Mouse (Mus musculus): ENCODE data around the gene Pi4ka. TPM values are rescaled to one million over a fixed set of nuclear protein-coding genes. Genes with fewer than 3 reads are reported as not detected.
A peak's percentile ranks its signal among the peaks of the same experiment; 100 is the strongest.

The Pi4ka gene
- total and polyA plus RNA-seq, 2 experiments: 17.9 to 21.4 TPM

GRCm38 (mm10) chr16:17383594-17384326, 22.4 kb downstream of the Pi4ka start:
- H3K4me3 ChIP-seq (ENCODE audit: insufficient read depth, low read depth, low read length): no peak overlapping the region
- no peaks in the 10 kb centered on the region for H3K79me2 ChIP-seq (ENCODE audit: control insufficient read depth, insufficient read depth, low read length)
- 93% methylated on average over 2 of the region's 2 CpGs for WGBS
- no peak overlapping the region for H3K27ac ChIP-seq (replicated peaks; ENCODE audit: insufficient read depth, low read depth, low read length)
- no peak for DNase-seq (ENCODE audit: extremely low read depth, low read depth, low spot score)
- no peaks in the 10 kb centered on the region for H3K27me3 ChIP-seq (ENCODE audit: control insufficient read depth, insufficient read depth, low read length)
- TF ChIP-seq POLR2A (IDR thresholded peaks at IDR 0.05; ENCODE audit: extremely low read depth, insufficient read depth, low read length) (no peak), CTCF (IDR thresholded peaks at IDR 0.05; ENCODE audit: low read depth, low read length) (no peak)
- no peak overlapping the region for H3K9ac ChIP-seq (ENCODE audit: low read depth, low read length)
- peaks cover 32% of the 10 kb centered on the region for H3K36me3 ChIP-seq (ENCODE audit: control insufficient read depth, insufficient read depth, low read length)
- H3K4me1 ChIP-seq (ENCODE audit: control insufficient read depth, insufficient read depth, low read length): no peaks in the 10 kb centered on the region

GRCm38 (mm10) chr16:17382306-17382705, 23.8 kb downstream of the Pi4ka start:
- Histone ChIP-seq H3K27ac (replicated peaks; ENCODE audit: insufficient read depth, low read depth, low read length) (no peak overlapping the region), H3K27me3 (ENCODE audit: control insufficient read depth, insufficient read depth, low read length) (no peaks in the 10 kb centered on the region), H3K4me1 (ENCODE audit: control insufficient read depth, insufficient read depth, low read length) (no peaks in the 10 kb centered on the region), H3K9ac (ENCODE audit: low read depth, low read length) (no peak overlapping the region), H3K4me3 (ENCODE audit: insufficient read depth, low read depth, low read length) (no peak overlapping the region), H3K79me2 (ENCODE audit: control insufficient read depth, insufficient read depth, low read length) (no peaks in the 10 kb centered on the region), H3K36me3 (ENCODE audit: control insufficient read depth, insufficient read depth, low read length) (peaks cover 35% of the 10 kb centered on the region)
- DNase-seq (ENCODE audit: extremely low read depth, low read depth, low spot score): no peak
- WGBS: 85% methylated on average over 4 of the region's 4 CpGs
- TF ChIP-seq POLR2A (IDR thresholded peaks at IDR 0.05; ENCODE audit: extremely low read depth, insufficient read depth, low read length): no peak
- no peak for TF ChIP-seq CTCF (IDR thresholded peaks at IDR 0.05; ENCODE audit: low read depth, low read length)

- DNase-seq (ENCODE audit: extremely low read depth, low read depth, low spot score): no peak
- no peak overlapping the region for H3K9ac ChIP-seq (ENCODE audit: low read depth, low read length)
- H3K27ac ChIP-seq (replicated peaks; ENCODE audit: insufficient read depth, low read depth, low read length): no peak overlapping the region
- TF ChIP-seq CTCF (IDR thresholded peaks at IDR 0.05; ENCODE audit: low read depth, low read length) (no peak), POLR2A (IDR thresholded peaks at IDR 0.05; ENCODE audit: extremely low read depth, insufficient read depth, low read length) (no peak)
- H3K4me3 ChIP-seq (ENCODE audit: insufficient read depth, low read depth, low read length): no peak overlapping the region
- H3K79me2 ChIP-seq (ENCODE audit: control insufficient read depth, insufficient read depth, low read length): no peaks in the 10 kb centered on the region
- 96% methylated on average over 4 of the region's 4 CpGs for WGBS
- no peaks in the 10 kb centered on the region for H3K4me1 ChIP-seq (ENCODE audit: control insufficient read depth, insufficient read depth, low read length)
- H3K27me3 ChIP-seq (ENCODE audit: control insufficient read depth, insufficient read depth, low read length): no peaks in the 10 kb centered on the region
- H3K36me3 ChIP-seq (ENCODE audit: control insufficient read depth, insufficient read depth, low read length): peaks cover 42% of the 10 kb centered on the region
Measured at GRCm38 (mm10) chr16:17358787-17359186, 47.3 kb downstream of the Pi4ka start.

- H3K9ac ChIP-seq (ENCODE audit: low read depth, low read length): no peak overlapping the region
- H3K4me3 ChIP-seq (ENCODE audit: insufficient read depth, low read depth, low read length): no peak overlapping the region
- H3K27me3 ChIP-seq (ENCODE audit: control insufficient read depth, insufficient read depth, low read length): no peaks in the 10 kb centered on the region
- H3K4me1 ChIP-seq (ENCODE audit: control insufficient read depth, insufficient read depth, low read length): no peaks in the 10 kb centered on the region
- H3K79me2 ChIP-seq (ENCODE audit: control insufficient read depth, insufficient read depth, low read length): no peaks in the 10 kb centered on the region
- H3K36me3 ChIP-seq (ENCODE audit: control insufficient read depth, insufficient read depth, low read length): peaks cover 53% of the 10 kb centered on the region
- WGBS: 88% methylated on average over 6 of the region's 6 CpGs
- TF ChIP-seq POLR2A (IDR thresholded peaks at IDR 0.05; ENCODE audit: extremely low read depth, insufficient read depth, low read length): no peak
- TF ChIP-seq CTCF (IDR thresholded peaks at IDR 0.05; ENCODE audit: low read depth, low read length): no peak
- no peak overlapping the region for H3K27ac ChIP-seq (replicated peaks; ENCODE audit: insufficient read depth, low read depth, low read length)
- no peak for DNase-seq (ENCODE audit: extremely low read depth, low read depth, low spot score)
Measured at GRCm38 (mm10) chr16:17356031-17356430, 50.1 kb downstream of the Pi4ka start.

GRCm38 (mm10) chr16:17346766-17347165, 59.3 kb downstream of the Pi4ka start:
- Histone ChIP-seq H3K79me2 (ENCODE audit: control insufficient read depth, insufficient read depth, low read length) (no peaks in the 10 kb centered on the region), H3K27ac (replicated peaks; ENCODE audit: insufficient read depth, low read depth, low read length) (peak overlapping the region; percentile 76), H3K9ac (ENCODE audit: low read depth, low read length) (0 out of 2 replicates have a peak overlapping the region, but pooled peaks have one; percentile 7), H3K36me3 (ENCODE audit: control insufficient read depth, insufficient read depth, low read length) (peaks cover 49% of the 10 kb centered on the region), H3K4me3 (ENCODE audit: insufficient read depth, low read depth, low read length) (no peak overlapping the region), H3K27me3 (ENCODE audit: control insufficient read depth, insufficient read depth, low read length) (no peaks in the 10 kb centered on the region), H3K4me1 (ENCODE audit: control insufficient read depth, insufficient read depth, low read length) (peaks cover 31% of the 10 kb centered on the region)
- no peak for TF ChIP-seq POLR2A (IDR thresholded peaks at IDR 0.05; ENCODE audit: extremely low read depth, insufficient read depth, low read length)
- no peak for TF ChIP-seq CTCF (IDR thresholded peaks at IDR 0.05; ENCODE audit: low read depth, low read length)
- WGBS: 14% methylated on average over 1 of the region's 1 CpGs
- DNase-seq (ENCODE audit: extremely low read depth, low read depth, low spot score): peak; percentile 58

GRCm38 (mm10) chr16:17345813-17346155, 60.3 kb downstream of the Pi4ka start:
- no peak overlapping the region for H3K4me3 ChIP-seq (ENCODE audit: insufficient read depth, low read depth, low read length)
- no peaks in the 10 kb centered on the region; the same call in 1 of the 2 replicates for H3K79me2 ChIP-seq (ENCODE audit: control insufficient read depth, insufficient read depth, low read length)
- H3K36me3 ChIP-seq (ENCODE audit: control insufficient read depth, insufficient read depth, low read length): peaks cover 49% of the 10 kb centered on the region
- DNase-seq (ENCODE audit: extremely low read depth, low read depth, low spot score): peak; percentile 85
- TF ChIP-seq POLR2A (IDR thresholded peaks at IDR 0.05; ENCODE audit: extremely low read depth, insufficient read depth, low read length): no peak
- no peak for TF ChIP-seq CTCF (IDR thresholded peaks at IDR 0.05; ENCODE audit: low read depth, low read length)
- no peaks in the 10 kb centered on the region for H3K27me3 ChIP-seq (ENCODE audit: control insufficient read depth, insufficient read depth, low read length)
- no peak overlapping the region for H3K9ac ChIP-seq (ENCODE audit: low read depth, low read length)
- 27% methylated on average over 2 of the region's 2 CpGs for WGBS
- H3K27ac ChIP-seq (replicated peaks; ENCODE audit: insufficient read depth, low read depth, low read length): peak overlapping the region; percentile 76
- H3K4me1 ChIP-seq (ENCODE audit: control insufficient read depth, insufficient read depth, low read length): peaks cover 39% of the 10 kb centered on the region
